Mouse (Mus musculus): ENCODE data around the gene Fgf14. TPM values are rescaled to one million over a fixed set of nuclear protein-coding genes. Genes with fewer than 3 reads are reported as not detected.

Gene Fgf14
- total and polyA plus RNA-seq, 3 experiments = not detected

DNA sequence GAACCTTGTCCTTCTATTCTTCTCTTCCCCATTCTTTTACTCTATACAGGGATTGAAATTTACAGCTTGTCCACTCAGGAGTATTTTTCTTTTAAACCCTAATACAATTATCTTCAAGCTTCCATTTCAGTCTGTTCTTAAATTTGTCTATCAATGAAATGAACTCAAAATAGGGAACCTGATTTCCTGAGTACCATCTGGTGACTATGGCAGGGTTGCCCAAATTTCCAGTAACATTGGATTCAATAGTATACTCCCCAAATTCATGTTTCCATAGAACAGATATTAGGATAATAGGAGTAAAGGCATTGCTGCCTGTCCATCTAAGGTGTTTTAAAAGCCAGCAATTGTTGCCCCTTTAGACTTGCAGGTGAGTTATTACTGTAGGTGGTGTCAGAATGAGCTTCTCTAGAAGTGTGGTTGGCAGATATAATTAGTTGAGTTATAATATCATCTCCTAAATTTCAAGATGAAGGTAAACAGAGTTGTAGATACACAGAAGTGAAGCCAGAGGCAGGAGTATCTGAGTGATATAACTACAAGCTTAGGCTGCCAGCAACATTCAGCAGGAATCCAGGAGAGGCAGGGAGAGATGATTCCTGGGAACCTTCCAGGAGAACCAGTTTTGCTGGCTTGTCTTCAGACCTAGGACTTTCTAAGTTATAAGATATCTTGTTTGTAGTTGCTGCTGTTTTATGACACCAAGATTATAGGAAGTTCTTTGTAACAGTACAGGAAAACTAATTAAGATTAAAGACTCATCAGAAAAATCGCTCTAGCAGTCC, 648.8 kb downstream of the Fgf14 start:
- DNase-seq (ENCODE audit: low read depth, low spot score) = no peak
- H3K9ac ChIP-seq (ENCODE audit: control insufficient read depth, low read depth, low read length, poor library complexity, severe bottlenecking) = no peak overlapping the region
- no peak overlapping the region for H3K4me3 ChIP-seq (ENCODE audit: control insufficient read depth in 1 of 2, insufficient read depth in 1 of 2, low read depth in 2 of 2, low read length in 2 of 2)
- TF ChIP-seq E2F4 (IDR thresholded peaks at IDR 0.05; ENCODE audit: borderline replicate concordance, low read depth, low read length) (no peak), ZC3H11A (IDR thresholded peaks at IDR 0.05; ENCODE audit: low read depth, low read length) (no peak), CHD2 (IDR thresholded peaks at IDR 0.05; ENCODE audit: low read length) (no peak), USF2 (IDR thresholded peaks at IDR 0.05; ENCODE audit: borderline replicate concordance in 1 of 2, insufficient read depth in 1 of 2, low read depth in 1 of 2, low read length in 2 of 2) (no peak), ELF1 (IDR thresholded peaks at IDR 0.05; ENCODE audit: low read depth, low read length) (no peak), JUND (IDR thresholded peaks at IDR 0.05; ENCODE audit: low read depth, low read length) (no peak), SIN3A (IDR thresholded peaks at IDR 0.05; ENCODE audit: low read length) (no peak), GATA1 (IDR thresholded peaks at IDR 0.05; ENCODE audit: low read depth, low read length) (no peak), MEF2A (IDR thresholded peaks at IDR 0.05; ENCODE audit: extremely low read depth, insufficient replicate concordance, low read depth, low read length, poor library complexity, severe bottlenecking) (no peak), ZMIZ1 (IDR thresholded peaks at IDR 0.05; ENCODE audit: low read depth, low read length) (no peak), EP300 (IDR thresholded peaks at IDR 0.05; ENCODE audit: low read depth in 1 of 2, low read length in 2 of 2) (no peak), NRF1 (IDR thresholded peaks at IDR 0.05; ENCODE audit: insufficient read depth, low read depth, low read length, poor library complexity, severe bottlenecking) (no peak), USF1 (IDR thresholded peaks at IDR 0.05; ENCODE audit: low read depth, low read length) (no peak), CHD1 (IDR thresholded peaks at IDR 0.05; ENCODE audit: low read depth, low read length) (no peak), RAD21 (IDR thresholded peaks at IDR 0.05; ENCODE audit: low read depth, low read length) (no peak), POLR2AphosphoS2 (IDR thresholded peaks at IDR 0.05; ENCODE audit: low read length) (no peak), HCFC1 (IDR thresholded peaks at IDR 0.05; ENCODE audit: low read depth, low read length) (no peak)
- no peaks in the 10 kb centered on the region for H3K27me3 ChIP-seq (ENCODE audit: control insufficient read depth in 1 of 2, insufficient read depth in 2 of 2, low read length in 2 of 2)
- no peaks in the 10 kb centered on the region for H3K9me3 ChIP-seq (replicated peaks; ENCODE audit: insufficient read depth, low read length)
- H3K36me3 ChIP-seq (ENCODE audit: control insufficient read depth in 1 of 2, insufficient read depth in 2 of 2, low read length in 2 of 2) = no peaks in the 10 kb centered on the region
- no peaks in the 10 kb centered on the region for H3K4me1 ChIP-seq (ENCODE audit: control insufficient read depth in 1 of 2, insufficient read depth in 2 of 2, low read length in 2 of 2)
- no peak overlapping the region for H3K27ac ChIP-seq (ENCODE audit: control insufficient read depth, low read depth, low read length)
- no peaks in the 10 kb centered on the region for H3K79me2 ChIP-seq (ENCODE audit: control insufficient read depth, insufficient read depth, low read length, poor library complexity)

DNA sequence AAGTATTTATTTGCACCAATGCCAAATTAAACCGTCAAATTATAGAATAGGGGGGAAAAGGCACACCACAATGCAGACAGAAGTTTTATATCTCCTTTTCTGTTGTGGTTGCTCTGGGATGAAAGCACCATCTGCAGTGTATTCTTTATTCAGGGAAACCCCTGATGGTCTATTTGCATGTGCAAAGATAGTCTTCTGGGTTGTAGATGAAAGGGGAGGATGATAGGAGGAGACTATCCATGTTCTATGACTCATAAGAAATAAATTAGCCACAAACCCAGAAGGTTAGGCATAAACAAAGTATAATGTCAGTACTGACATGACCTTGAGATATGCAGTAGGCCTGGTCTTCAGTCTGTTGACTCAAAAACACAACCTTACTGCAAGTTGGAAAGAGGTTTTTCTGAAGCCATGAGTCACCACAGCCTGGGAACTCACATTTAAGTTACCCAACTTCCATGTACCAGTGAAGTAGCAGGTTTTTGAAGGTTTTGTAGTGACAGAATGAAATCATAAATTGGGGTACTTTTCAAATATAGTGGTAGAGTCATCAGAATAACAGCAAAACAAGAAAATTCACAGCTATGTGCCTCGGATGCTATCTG, 686.2 kb downstream of the Fgf14 start:
- H3K4me3 ChIP-seq (ENCODE audit: control insufficient read depth in 1 of 2, insufficient read depth in 1 of 2, low read depth in 2 of 2, low read length in 2 of 2) = no peak overlapping the region
- H3K9me3 ChIP-seq (replicated peaks; ENCODE audit: insufficient read depth, low read length) = no peaks in the 10 kb centered on the region
- no peaks in the 10 kb centered on the region for H3K4me1 ChIP-seq (ENCODE audit: control insufficient read depth in 1 of 2, insufficient read depth in 2 of 2, low read length in 2 of 2)
- no peaks in the 10 kb centered on the region for H3K27me3 ChIP-seq (ENCODE audit: control insufficient read depth in 1 of 2, insufficient read depth in 2 of 2, low read length in 2 of 2)
- DNase-seq (ENCODE audit: low read depth, low spot score) = no peak
- H3K27ac ChIP-seq (ENCODE audit: control insufficient read depth, low read depth, low read length) = no peak overlapping the region
- TF ChIP-seq GATA1 (IDR thresholded peaks at IDR 0.05; ENCODE audit: low read depth, low read length) = no peak
- H3K9ac ChIP-seq (ENCODE audit: control insufficient read depth, low read depth, low read length, poor library complexity, severe bottlenecking) = no peak overlapping the region
- H3K36me3 ChIP-seq (ENCODE audit: control insufficient read depth in 1 of 2, insufficient read depth in 2 of 2, low read length in 2 of 2) = no peaks in the 10 kb centered on the region
- H3K79me2 ChIP-seq (ENCODE audit: control insufficient read depth, insufficient read depth, low read length, poor library complexity) = no peaks in the 10 kb centered on the region

All from MEL (cell line).